Mouse (Mus musculus) hindbrain, embryonic 15.5 days (tissue): ENCODE data around the gene Acot13. TPM values are rescaled to one million over a fixed set of nuclear protein-coding genes. Genes with fewer than 3 reads are reported as not detected.

Experiments used
- polyA plus RNA-seq: library from polyadenylated mRNA; unstranded; fragments of >200 nt; fragmentation: Nextera tagmentation; extraction: Ambion mirVana; gene quantifications from 2 replicates; pipeline ENCODE4 v1.2.1, GENCODE M21; 2015

The Acot13 gene
- polyA plus RNA-seq, 1 experiment from 2014 or later, result 53.8 TPM

Other genes starting within 250 kb of the Acot13 start
- gene Ripor2, start 249.4 kb downstream of the Acot13 start, polyA plus RNA-seq, result 21.2 and 26.0 TPM in 2 replicates
- not detected in 2 replicates for gene Armh2, start 90.3 kb downstream of the Acot13 start, polyA plus RNA-seq
- 23.2 and 26.0 TPM in 2 replicates for gene Gmnn, start 69.6 kb downstream of the Acot13 start, polyA plus RNA-seq
- gene BC005537, start 29.9 kb downstream of the Acot13 start, polyA plus RNA-seq, result 16.6 and 23.4 TPM in 2 replicates
- 31.6 and 31.7 TPM in 2 replicates for gene Tdp2, start 139 bp upstream of the Acot13 start, polyA plus RNA-seq
- 6.9 and 8.2 TPM in 2 replicates for gene D130043K22Rik, start 13.6 kb upstream of the Acot13 start, polyA plus RNA-seq
- 13.8 and 13.9 TPM in 2 replicates for gene Aldh5a1, start 106.1 kb upstream of the Acot13 start, polyA plus RNA-seq
- 2.3 and 3.2 TPM in 2 replicates for gene Gpld1, start 111.6 kb upstream of the Acot13 start, polyA plus RNA-seq
- 16.2 and 17.3 TPM in 2 replicates for gene Mrs2, start 188.8 kb upstream of the Acot13 start, polyA plus RNA-seq
- gene Dcdc2a, start 224.5 kb upstream of the Acot13 start, polyA plus RNA-seq, result 4.3 and 4.8 TPM in 2 replicates